ENCODE assay signal across 10 mouse cellular contexts in the genomic region with DNA sequence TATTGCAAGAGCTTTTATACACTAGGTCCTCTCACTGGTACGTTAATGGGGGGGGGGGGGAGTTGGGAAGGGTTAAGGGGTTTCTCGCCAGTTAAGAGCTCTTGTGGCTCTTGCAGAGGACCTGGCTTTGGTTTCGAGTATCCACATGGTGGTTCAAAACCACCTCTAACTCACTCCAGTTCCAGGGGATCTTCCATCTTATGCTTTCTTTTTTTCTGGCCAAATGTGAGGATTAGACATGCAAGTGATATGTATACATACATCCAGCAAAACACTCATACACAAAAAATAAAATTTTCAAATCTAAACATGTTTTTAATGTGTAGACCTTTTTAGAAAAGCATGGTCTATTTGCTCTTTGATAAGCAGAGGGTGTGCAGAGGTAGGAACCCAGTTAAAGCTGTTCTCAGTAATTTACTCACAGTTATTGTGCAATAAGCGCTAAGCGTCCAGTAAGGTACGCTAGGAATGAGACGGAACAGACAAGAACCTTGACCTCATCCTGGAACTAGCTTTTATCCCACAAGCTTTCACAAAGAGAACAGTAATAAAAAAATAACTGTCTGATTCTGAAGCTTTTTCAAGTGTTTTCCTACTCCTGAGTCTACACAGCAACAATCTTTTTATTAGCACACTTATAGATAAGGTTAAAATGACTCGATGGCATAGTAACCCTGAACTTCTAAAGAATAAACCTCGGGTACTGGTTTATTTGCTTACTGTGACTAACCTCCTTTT. TPM values are rescaled to one million over a fixed set of nuclear protein-coding genes. Genes with fewer than 3 reads are reported as not detected.
DNase-seq lines count a peak whose midpoint lies in the region; ATAC-seq and TF ChIP-seq lines count a peak whose summit lies in the region.
"Had no signal": no experiment of that assay in that cellular context is flagged by ENCODE, and none has a peak within 500 bp of the region (broad histone marks: within the 10 kb centered on the region; RNA-seq: fewer than 3 reads in every experiment).

No protein-coding gene starts in this region.

- H3K36me3 ChIP-seq in heart, embryonic 10.5 days: no peaks in the 10 kb centered on the region
- H3K36me3 ChIP-seq in liver, adult 2 months (ENCODE audit: control insufficient read depth, insufficient read depth, low read length): no peaks in the 10 kb centered on the region
- H3K36me3 ChIP-seq in liver, embryonic 11.5 days (ENCODE audit: control insufficient read depth, insufficient read depth, low read length): no peaks in the 10 kb centered on the region
- 0 out of 2 replicates have a peak, but pooled peaks cover 4% of the 10 kb centered on the region for H3K36me3 ChIP-seq in liver, embryonic 13.5 days
- H3K36me3 ChIP-seq in stomach, embryonic 15.5 days: no peaks in the 10 kb centered on the region

- no peak overlapping the region for H3K4me2 ChIP-seq in liver, embryonic 11.5 days
- H3K4me2 ChIP-seq in liver, embryonic 13.5 days: no peak overlapping the region
- H3K4me2 ChIP-seq in stomach, embryonic 15.5 days: no peak overlapping the region

- no peak for TF ChIP-seq CTCF in liver, adult 2 months (IDR thresholded peaks at IDR 0.05; ENCODE audit: low read depth, low read length)

- intact Hi-C loops in heart, postnatal 36 days (cut with DNase I): no loop called here

- peak overlapping the region; percentile 91 for H3K27ac ChIP-seq in heart, embryonic 10.5 days
- H3K27ac ChIP-seq in liver, adult 2 months (replicated peaks; ENCODE audit: insufficient read depth, low read depth, low read length): peak overlapping the region; percentile 62
- no peak overlapping the region for H3K27ac ChIP-seq in liver, embryonic 11.5 days (ENCODE audit: low read depth, low read length)
- peak overlapping the region; percentile 85 for H3K27ac ChIP-seq in liver, embryonic 13.5 days
- H3K27ac ChIP-seq in stomach, embryonic 15.5 days: peak overlapping the region; percentile 80; the same call in 1 of the 2 replicates
- H3K27ac ChIP-seq: liver, embryonic 14.5 days had no signal

- no peaks in the 10 kb centered on the region for H3K27me3 ChIP-seq in heart, embryonic 10.5 days (ENCODE audit: insufficient read depth, poor library complexity, severe bottlenecking)
- no peaks in the 10 kb centered on the region for H3K27me3 ChIP-seq in liver, adult 2 months (ENCODE audit: control insufficient read depth, insufficient read depth, low read length)
- no peaks in the 10 kb centered on the region for H3K27me3 ChIP-seq in liver, embryonic 11.5 days (replicated peaks; ENCODE audit: control insufficient read depth, insufficient read depth, low read length)
- H3K27me3 ChIP-seq in liver, embryonic 13.5 days: no peaks in the 10 kb centered on the region
- no peaks in the 10 kb centered on the region for H3K27me3 ChIP-seq in stomach, embryonic 15.5 days (replicated peaks)

- no peak for DNase-seq in heart, embryonic 10.5 days (ENCODE audit: low spot score)
- no peak for DNase-seq in heart, postnatal 36 days
- DNase-seq in liver, adult 2 months (ENCODE audit: extremely low read depth, low read depth, low spot score): peak; percentile 95
- DNase-seq in liver, embryonic 11.5 days (ENCODE audit: low spot score): no peak
- no peak for DNase-seq in liver, embryonic 13.5 days
- no peak for DNase-seq in layer of hippocampus, adult 9-11 months

- H3K4me1 ChIP-seq in heart, embryonic 10.5 days: peaks cover 37% of the 10 kb centered on the region
- H3K4me1 ChIP-seq in liver, adult 2 months (ENCODE audit: control insufficient read depth, insufficient read depth, low read length): peaks cover 9% of the 10 kb centered on the region
- peaks cover 19% of the 10 kb centered on the region for H3K4me1 ChIP-seq in liver, embryonic 11.5 days (replicated peaks; ENCODE audit: control insufficient read depth, insufficient read depth, low read length)
- peaks cover 33% of the 10 kb centered on the region for H3K4me1 ChIP-seq in liver, embryonic 13.5 days (replicated peaks)
- 0 out of 2 replicates have a peak, but pooled peaks cover 4% of the 10 kb centered on the region for H3K4me1 ChIP-seq in stomach, embryonic 15.5 days

- ATAC-seq in liver, embryonic 11.5 days (replicated peaks; ENCODE audit: low FRiP score): no peak
- no peak for ATAC-seq in liver, embryonic 13.5 days (ENCODE audit: low read depth)
- ATAC-seq in stomach, embryonic 15.5 days (ENCODE audit: insufficient read depth, low FRiP score, low read depth): no peak
- ATAC-seq in erythroblast, adult 5-6 weeks (replicated peaks; ENCODE audit: low FRiP score, poor library complexity, severe bottlenecking): no peak
- ATAC-seq: forebrain, embryonic 14.5 days had no signal

- H3K9ac ChIP-seq in liver, adult 2 months (ENCODE audit: low read depth, low read length): no peak overlapping the region
- H3K9ac ChIP-seq in liver, embryonic 11.5 days (ENCODE audit: low read depth, low read length): no peak overlapping the region
- no peak overlapping the region for H3K9ac ChIP-seq in liver, embryonic 13.5 days
- H3K9ac ChIP-seq in stomach, embryonic 15.5 days: no peak overlapping the region
- H3K9ac ChIP-seq: liver, embryonic 14.5 days had no signal

- no peak for TF ChIP-seq POLR2A in liver, adult 2 months (IDR thresholded peaks at IDR 0.05; ENCODE audit: extremely low read depth, insufficient read depth, low read length)

- no peaks in the 10 kb centered on the region for H3K9me3 ChIP-seq in heart, embryonic 10.5 days
- H3K9me3 ChIP-seq in liver, embryonic 11.5 days (ENCODE audit: control insufficient read depth, low read length): no peaks in the 10 kb centered on the region
- H3K9me3 ChIP-seq in liver, embryonic 13.5 days (replicated peaks): no peaks in the 10 kb centered on the region
- no peaks in the 10 kb centered on the region for H3K9me3 ChIP-seq in stomach, embryonic 15.5 days

- WGBS in heart, embryonic 10.5 days: 65% methylated on average over 9 of the region's 9 CpGs
- WGBS in liver, adult 2 months: 21% methylated on average over 9 of the region's 9 CpGs
- WGBS in liver, embryonic 11.5 days: 64% methylated on average over 9 of the region's 9 CpGs
- WGBS in liver, embryonic 13.5 days (ENCODE audit: insufficient replicate concordance): 53% methylated on average over 9 of the region's 9 CpGs
- 54% methylated on average over 9 of the region's 9 CpGs for WGBS in stomach, embryonic 15.5 days

- H3K4me3 ChIP-seq in heart, embryonic 10.5 days: no peak overlapping the region
- no peak overlapping the region for H3K4me3 ChIP-seq in liver, adult 2 months (ENCODE audit: insufficient read depth, low read depth, low read length)
- no peak overlapping the region for H3K4me3 ChIP-seq in liver, embryonic 11.5 days (ENCODE audit: low read depth, low read length)
- H3K4me3 ChIP-seq in liver, embryonic 13.5 days (replicated peaks): no peak overlapping the region
- no peak overlapping the region for H3K4me3 ChIP-seq in stomach, embryonic 15.5 days (replicated peaks)

- no peaks in the 10 kb centered on the region for H3K79me2 ChIP-seq in liver, adult 2 months (ENCODE audit: control insufficient read depth, insufficient read depth, low read length)

RNA-seq across cellular contexts. Expression of a gene that starts 2.3 kb away (rescaled TPM):
- 59.6 and 66.6 TPM in 2 replicates for polyA plus RNA-seq in heart, embryonic 10.5 days (2016; fragmentation: Nextera tagmentation; extraction: Ambion mirVana)
- under 1 TPM; 0.78 to 0.79 TPM for total RNA-seq in heart, postnatal 36 days (2021)
- total RNA-seq in liver, adult 2 months (2014; rRNA removed): 1.8 and 2.2 TPM in 2 replicates
- polyA plus RNA-seq in liver, adult 2 months (2012; rRNA removed): 0.34 and 0.56 TPM in 2 replicates
- 52.3 and 56.5 TPM in 2 replicates for polyA plus RNA-seq in liver, embryonic 11.5 days (2014; fragmentation: Nextera tagmentation; extraction: Ambion mirVana)
- 34.5 and 47.4 TPM in 2 replicates for polyA plus RNA-seq in liver, embryonic 13.5 days (2015; fragmentation: Nextera tagmentation; extraction: Ambion mirVana)
- polyA plus RNA-seq in stomach, embryonic 15.5 days (2015; fragmentation: Nextera tagmentation; extraction: Ambion mirVana): 43.5 and 46.2 TPM in 2 replicates
- 20.6 and 38.9 TPM in 2 replicates for total RNA-seq in erythroblast, adult 5-6 weeks (2015; ENCODE audit: low replicate concordance)
- 36.3 and 44.5 TPM in 2 replicates for total RNA-seq in erythroblast, adult 5-6 weeks (2017; ENCODE audit: low replicate concordance)

RNA-seq across cellular contexts. Expression of a gene that starts 26.7 kb away (rescaled TPM):
- polyA plus RNA-seq in heart, embryonic 10.5 days (2016; fragmentation: Nextera tagmentation; extraction: Ambion mirVana): 6.9 and 9.9 TPM in 2 replicates
- total RNA-seq in heart, postnatal 36 days (2021): 100 to 1,000 TPM; 203 to 236 TPM
- 18.2 and 32.5 TPM in 2 replicates for total RNA-seq in liver, adult 2 months (2014; rRNA removed)
- polyA plus RNA-seq in liver, adult 2 months (2012; rRNA removed): 7.9 and 8.9 TPM in 2 replicates
- 4.2 and 5.0 TPM in 2 replicates for polyA plus RNA-seq in liver, embryonic 11.5 days (2014; fragmentation: Nextera tagmentation; extraction: Ambion mirVana)
- 3.7 and 4.2 TPM in 2 replicates for polyA plus RNA-seq in liver, embryonic 13.5 days (2015; fragmentation: Nextera tagmentation; extraction: Ambion mirVana)
- 8.3 and 9.4 TPM in 2 replicates for polyA plus RNA-seq in stomach, embryonic 15.5 days (2015; fragmentation: Nextera tagmentation; extraction: Ambion mirVana)
- 1.7 and 4.0 TPM in 2 replicates for total RNA-seq in erythroblast, adult 5-6 weeks (2015; ENCODE audit: low replicate concordance)
- total RNA-seq in erythroblast, adult 5-6 weeks (2017; ENCODE audit: low replicate concordance): 5.2 and 5.6 TPM in 2 replicates

Comparison
In these comparisons a context has a peak if more than half of its experiments do, and no peak if none do; other contexts are left out.
1. RNA of a gene that starts 2.3 kb away (polyA plus RNA-seq): 59.6 to 66.6 TPM in heart, embryonic 10.5 days, 52.3 to 56.5 TPM in liver, embryonic 11.5 days, 43.5 to 46.2 TPM in stomach, embryonic 15.5 days and 34.5 to 47.4 TPM in liver, embryonic 13.5 days; 0.34 to 0.56 TPM in liver, adult 2 months; every median in the first group is over 10 times any median in the second.